In the genomic region with DNA sequence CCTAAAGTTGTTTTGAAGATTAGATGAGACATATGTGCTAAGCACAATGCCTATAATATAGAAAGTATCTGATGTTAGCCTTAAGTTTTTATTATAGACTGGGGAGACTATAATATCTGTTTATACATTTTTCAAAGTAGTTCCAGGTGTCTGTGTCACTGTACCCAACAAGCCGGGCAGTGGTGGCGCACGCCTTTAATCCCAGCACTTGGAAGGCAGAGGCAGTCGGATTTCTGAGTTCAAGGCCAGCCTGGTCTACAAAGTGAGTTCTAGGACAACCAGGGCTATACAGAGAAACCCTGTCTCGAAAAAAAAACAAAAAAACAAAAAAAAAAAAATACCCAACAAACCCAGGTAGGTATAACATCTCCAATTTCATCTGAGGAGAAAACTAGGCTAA, we compare ENCODE assay signal across 10 mouse cellular contexts. TPM values are rescaled to one million over a fixed set of nuclear protein-coding genes. Genes with fewer than 3 reads are reported as not detected.
DNase-seq lines count a peak whose midpoint lies in the region; ATAC-seq and TF ChIP-seq lines count a peak whose summit lies in the region.
"Not testable (repeated sequence)": the region's sequence is repeated elsewhere in the genome, so short reads cannot be mapped to it uniquely, and the experiment has no call there.
"Had no signal": no experiment of that assay in that cellular context is flagged by ENCODE, and none has a peak within 500 bp of the region (broad histone marks: within the 10 kb centered on the region; RNA-seq: fewer than 3 reads in every experiment).

No protein-coding gene starts in this region.

- peaks cover 27% of the 10 kb centered on the region for H3K4me1 ChIP-seq in heart, embryonic 13.5 days
- H3K4me1 ChIP-seq in limb, embryonic 12.5 days (replicated peaks); lung, embryonic 14.5 days (ENCODE audit: insufficient read depth): not testable (repeated sequence)
- H3K4me1 ChIP-seq in liver, embryonic 14.5 days (replicated peaks; ENCODE audit: control insufficient read depth in 2 of 2, insufficient read depth in 2 of 2, low read length in 1 of 2) = peaks cover 43 to 47% of the 10 kb centered on the region in 2 experiments

- TF ChIP-seq POLR2A in myocyte (IDR thresholded peaks at IDR 0.05; ENCODE audit: insufficient read length, low read depth) = not testable (repeated sequence)

- not testable (repeated sequence) for H3K27me3 ChIP-seq in heart, embryonic 13.5 days (replicated peaks); limb, embryonic 12.5 days; liver, embryonic 14.5 days (ENCODE audit: control insufficient read depth, insufficient read depth, low read length); lung, embryonic 14.5 days (ENCODE audit: insufficient read depth, low read length); myocyte (ENCODE audit: control insufficient read depth, insufficient read depth, insufficient read length)

- H3K27ac ChIP-seq in gastrocnemius, adult 2 months = peak overlapping the region; percentile 93; the same call in 1 of the 2 replicates
- H3K27ac ChIP-seq in heart, embryonic 13.5 days (replicated peaks) = 0 out of 2 replicates have a peak overlapping the region, but pooled peaks have one; percentile 88
- H3K27ac ChIP-seq in limb, embryonic 12.5 days; lung, embryonic 14.5 days (ENCODE audit: low read depth): not testable (repeated sequence)
- peak overlapping the region; percentile 87 for H3K27ac ChIP-seq in liver, embryonic 14.5 days

- WGBS in heart, embryonic 13.5 days = 83% methylated on average over 5 of the region's 5 CpGs
- 80% methylated on average over 5 of the region's 5 CpGs for WGBS in limb, embryonic 12.5 days
- 76% methylated on average over 5 of the region's 5 CpGs for WGBS in liver, embryonic 14.5 days (ENCODE audit: insufficient replicate concordance)
- WGBS in lung, embryonic 14.5 days = 81% methylated on average over 5 of the region's 5 CpGs

- H3K9me3 ChIP-seq in heart, embryonic 13.5 days; limb, embryonic 12.5 days; liver, embryonic 14.5 days (ENCODE audit: control insufficient read depth, low read length); lung, embryonic 14.5 days (ENCODE audit: low read depth, low read length): not testable (repeated sequence)

- not testable (repeated sequence) for TF ChIP-seq EP300 in liver, embryonic 14.5 days (IDR thresholded peaks at IDR 0.05; ENCODE audit: low read depth)

- H3K4me2 ChIP-seq in heart, embryonic 13.5 days = peak overlapping the region; percentile 86; the same call in 1 of the 2 replicates
- H3K4me2 ChIP-seq in limb, embryonic 12.5 days = 0 out of 2 replicates have a peak overlapping the region, but pooled peaks have one; percentile 92
- peak overlapping the region; percentile 80 for H3K4me2 ChIP-seq in liver, embryonic 14.5 days (ENCODE audit: low read depth)
- H3K4me2 ChIP-seq in lung, embryonic 14.5 days = peak overlapping the region; percentile 87
- H3K4me2 ChIP-seq in myocyte (ENCODE audit: low read depth) = not testable (repeated sequence)

- TF ChIP-seq CTCF in gastrocnemius, adult 2 months (IDR thresholded peaks at IDR 0.05); liver, embryonic 14.5 days (IDR thresholded peaks at IDR 0.05; ENCODE audit: low read depth); lung, embryonic 14.5 days (IDR thresholded peaks at IDR 0.05; ENCODE audit: low read depth): not testable (repeated sequence)

- not testable (repeated sequence) for ATAC-seq in heart, embryonic 13.5 days (ENCODE audit: extremely low read depth, insufficient number of reproducible peaks, low FRiP score, low TSS enrichment); limb, embryonic 12.5 days (ENCODE audit: insufficient number of reproducible peaks, insufficient read depth, low FRiP score, low TSS enrichment, low read depth); liver, embryonic 14.5 days (ENCODE audit: insufficient read depth); lung, embryonic 14.5 days (ENCODE audit: insufficient read depth)

- peaks cover 31% of the 10 kb centered on the region for H3K79me2 ChIP-seq in myocyte (ENCODE audit: control insufficient read depth, insufficient read depth)

- H3K4me3 ChIP-seq in gastrocnemius, adult 2 months; heart, embryonic 13.5 days; limb, embryonic 12.5 days (replicated peaks); lung, embryonic 14.5 days (ENCODE audit: low read depth, low read length): not testable (repeated sequence)
- peak overlapping the region in 1 of 2 experiments; percentile 80; a peak in 1 of 4 replicates for H3K4me3 ChIP-seq in liver, embryonic 14.5 days (ENCODE audit: insufficient read depth in 1 of 2, low read depth in 2 of 2, low read length in 2 of 2)
- H3K4me3 ChIP-seq in myocyte = peak overlapping the region; percentile 62

- not testable (repeated sequence) for H3ac ChIP-seq in myocyte (ENCODE audit: control insufficient read depth, insufficient read length)

- intact Hi-C loops in gastrocnemius, adult 2 months (cut with DNase I) = loop anchor here (10.0 kb wide), 1 partner anchor 307 kb away; a partner anchor contains a TSS

- peaks cover 27% of the 10 kb centered on the region for H3K36me3 ChIP-seq in heart, embryonic 13.5 days
- peaks cover 26% of the 10 kb centered on the region for H3K36me3 ChIP-seq in limb, embryonic 12.5 days
- H3K36me3 ChIP-seq in liver, embryonic 14.5 days (replicated peaks; ENCODE audit: control insufficient read depth, insufficient read depth, low read depth) = peaks cover 27% of the 10 kb centered on the region
- peaks cover 25% of the 10 kb centered on the region for H3K36me3 ChIP-seq in lung, embryonic 14.5 days (ENCODE audit: insufficient read depth)
- peaks cover 14% of the 10 kb centered on the region for H3K36me3 ChIP-seq in myocyte (ENCODE audit: control insufficient read depth, insufficient read depth)

- peak; percentile 53 for DNase-seq in cerebellum, adult 9-10 months
- not testable (repeated sequence) for DNase-seq in gastrocnemius, adult 2 months; liver, embryonic 14.5 days (ENCODE audit: low read depth in 3 of 3, low spot score in 3 of 3); lung, embryonic 14.5 days

- H3K9ac ChIP-seq in heart, embryonic 13.5 days; limb, embryonic 12.5 days (replicated peaks); liver, embryonic 14.5 days (replicated peaks); lung, embryonic 14.5 days: not testable (repeated sequence)

RNA-seq across cellular contexts. Expression of a gene that starts 1.0 kb away (rescaled TPM):
- 1 to 10 TPM; 4.2 to 5.2 TPM for total RNA-seq in gastrocnemius, adult 2 months (2021)
- 16.4 and 18.5 TPM in 2 replicates for polyA plus RNA-seq in heart, embryonic 13.5 days (2015; fragmentation: Nextera tagmentation; extraction: Ambion mirVana)
- 42.8 and 47.1 TPM in 2 replicates for polyA plus RNA-seq in limb, embryonic 12.5 days (2016; fragmentation: Nextera tagmentation; extraction: Ambion mirVana)
- polyA plus RNA-seq in liver, embryonic 14.5 days (2012; rRNA removed) = 22.1 and 27.5 TPM in 2 replicates
- 50.9 and 54.6 TPM in 2 replicates for polyA plus RNA-seq in liver, embryonic 14.5 days (2014; fragmentation: Nextera tagmentation; extraction: Ambion mirVana)
- polyA plus RNA-seq in lung, embryonic 14.5 days (2014; fragmentation: Nextera tagmentation; extraction: Ambion mirVana) = 25.6 and 28.1 TPM in 2 replicates
- 7.1 TPM for polyA plus RNA-seq in myocyte (2012; fragmentation: generic; extraction: Trizol)

RNA-seq across cellular contexts. Expression of a gene that starts 5.7 kb away (rescaled TPM):
- total RNA-seq in gastrocnemius, adult 2 months (2021) = under 1 TPM; 0.33 to 0.86 TPM
- polyA plus RNA-seq in heart, embryonic 13.5 days (2015; fragmentation: Nextera tagmentation; extraction: Ambion mirVana) = 7.3 and 8.4 TPM in 2 replicates
- 13.9 and 14.1 TPM in 2 replicates for polyA plus RNA-seq in limb, embryonic 12.5 days (2016; fragmentation: Nextera tagmentation; extraction: Ambion mirVana)
- 122 and 145 TPM in 2 replicates for polyA plus RNA-seq in liver, embryonic 14.5 days (2012; rRNA removed)
- polyA plus RNA-seq in liver, embryonic 14.5 days (2014; fragmentation: Nextera tagmentation; extraction: Ambion mirVana) = 53.4 and 58.1 TPM in 2 replicates
- polyA plus RNA-seq in lung, embryonic 14.5 days (2014; fragmentation: Nextera tagmentation; extraction: Ambion mirVana) = 6.4 and 7.4 TPM in 2 replicates
- polyA plus RNA-seq in myocyte (2012; fragmentation: generic; extraction: Trizol) = 1.0 TPM
- total RNA-seq: granulocyte monocyte progenitor cell, adult 5-6 weeks had no signal

RNA-seq across cellular contexts. Expression of a gene that starts 13.2 kb away (rescaled TPM):
- total RNA-seq in gastrocnemius, adult 2 months (2021) = 10 to 100 TPM; 71.9 to 75.1 TPM
- 20.8 and 21.9 TPM in 2 replicates for polyA plus RNA-seq in heart, embryonic 13.5 days (2015; fragmentation: Nextera tagmentation; extraction: Ambion mirVana)
- 32.0 and 38.3 TPM in 2 replicates for polyA plus RNA-seq in limb, embryonic 12.5 days (2016; fragmentation: Nextera tagmentation; extraction: Ambion mirVana)
- polyA plus RNA-seq in liver, embryonic 14.5 days (2012; rRNA removed) = 17.2 and 17.4 TPM in 2 replicates
- 18.8 and 20.1 TPM in 2 replicates for polyA plus RNA-seq in liver, embryonic 14.5 days (2014; fragmentation: Nextera tagmentation; extraction: Ambion mirVana)
- 30.8 and 31.0 TPM in 2 replicates for polyA plus RNA-seq in lung, embryonic 14.5 days (2014; fragmentation: Nextera tagmentation; extraction: Ambion mirVana)
- 36.3 TPM for polyA plus RNA-seq in myocyte (2012; fragmentation: generic; extraction: Trizol)

RNA-seq across cellular contexts. Expression of a gene that starts 15.3 kb away (rescaled TPM):
- not detected for total RNA-seq in gastrocnemius, adult 2 months (2021)
- polyA plus RNA-seq in heart, embryonic 13.5 days (2015; fragmentation: Nextera tagmentation; extraction: Ambion mirVana) = 5.7 and 6.5 TPM in 2 replicates
- polyA plus RNA-seq in limb, embryonic 12.5 days (2016; fragmentation: Nextera tagmentation; extraction: Ambion mirVana) = 10.4 and 14.8 TPM in 2 replicates
- polyA plus RNA-seq in liver, embryonic 14.5 days (2012; rRNA removed) = 1.1 and 1.8 TPM in 2 replicates
- polyA plus RNA-seq in liver, embryonic 14.5 days (2014; fragmentation: Nextera tagmentation; extraction: Ambion mirVana) = 0.98 and 1.1 TPM in 2 replicates
- polyA plus RNA-seq in lung, embryonic 14.5 days (2014; fragmentation: Nextera tagmentation; extraction: Ambion mirVana) = 4.7 and 4.9 TPM in 2 replicates
- 3.0 TPM for polyA plus RNA-seq in myocyte (2012; fragmentation: generic; extraction: Trizol)
- total RNA-seq: common myeloid progenitor, adult 5-6 weeks; G1E; granulocyte monocyte progenitor cell, adult 5-6 weeks had no signal
- polyA plus RNA-seq: G1E had no signal

RNA-seq across cellular contexts. Expression of a gene that starts 47.1 kb away (rescaled TPM):
- total RNA-seq in gastrocnemius, adult 2 months (2021) = 10 to 100 TPM; 52.3 to 82.6 TPM
- polyA plus RNA-seq in heart, embryonic 13.5 days (2015; fragmentation: Nextera tagmentation; extraction: Ambion mirVana) = 38.8 and 40.2 TPM in 2 replicates
- polyA plus RNA-seq in limb, embryonic 12.5 days (2016; fragmentation: Nextera tagmentation; extraction: Ambion mirVana) = 11.5 and 14.3 TPM in 2 replicates
- 32.4 and 35.4 TPM in 2 replicates for polyA plus RNA-seq in liver, embryonic 14.5 days (2012; rRNA removed)
- 45.4 and 61.5 TPM in 2 replicates for polyA plus RNA-seq in liver, embryonic 14.5 days (2014; fragmentation: Nextera tagmentation; extraction: Ambion mirVana)
- polyA plus RNA-seq in lung, embryonic 14.5 days (2014; fragmentation: Nextera tagmentation; extraction: Ambion mirVana) = 65.4 and 70.3 TPM in 2 replicates
- 0.62 TPM for polyA plus RNA-seq in myocyte (2012; fragmentation: generic; extraction: Trizol)
- total RNA-seq: common myeloid progenitor, adult 5-6 weeks; G1E; granulocyte monocyte progenitor cell, adult 5-6 weeks had no signal
- polyA plus RNA-seq: G1E had no signal
